Mouse (Mus musculus) frontal cortex, adult (tissue): ENCODE results near the gene H2al2a.

Experiments
- ATAC-seq: cut with Nextera tagmentation; 2 replicates; pipeline ENCODE4 v1.9.2; 2017; ENCODE audit warnings: mild to moderate bottlenecking, moderate library complexity, mixed read lengths; ENCODE audit not compliant: low TSS enrichment

Gene H2al2a

GRCm38 (mm10) chr2:17996858-17997257 is at the start of gene H2al2a:
TSS of gene H2al2a (minus strand) at chr2:17996958.
- no peak for ATAC-seq

- ATAC-seq = no peak
These were observed 49.4 kb upstream of the H2al2a start for GRCm38 (mm10) chr2:18046186-18046585.

DNA sequence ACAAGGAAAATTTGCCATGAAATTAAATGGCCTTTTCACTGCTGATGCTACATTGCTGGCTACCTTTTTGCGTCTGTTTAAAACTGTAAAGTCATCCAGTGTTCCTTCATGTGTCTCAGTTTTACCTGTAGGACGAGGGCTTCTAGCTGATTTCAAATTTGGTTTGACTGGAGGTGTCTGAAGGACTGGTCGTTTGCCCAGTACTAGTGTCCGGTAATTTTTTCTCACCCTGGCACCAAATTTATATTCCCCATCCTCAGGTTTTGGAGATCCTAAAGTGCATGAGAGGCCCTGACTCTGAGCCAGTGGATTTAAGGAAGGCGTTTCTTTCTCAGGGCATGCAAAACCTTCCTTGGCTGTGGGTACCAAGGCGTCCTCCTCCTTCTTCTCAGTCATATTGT is 49.0 kb upstream of the H2al2a start:
- ATAC-seq = no peak

- no peak for ATAC-seq
These were observed 48.5 kb upstream of the H2al2a start for GRCm38 (mm10) chr2:18045143-18045780.

- no peak for ATAC-seq
These were observed 44.6 kb upstream of the H2al2a start for GRCm38 (mm10) chr2:18041199-18041885.

GRCm38 (mm10) chr2:18040347-18041160 is 43.8 kb upstream of the H2al2a start:
- no peak for ATAC-seq

DNA sequence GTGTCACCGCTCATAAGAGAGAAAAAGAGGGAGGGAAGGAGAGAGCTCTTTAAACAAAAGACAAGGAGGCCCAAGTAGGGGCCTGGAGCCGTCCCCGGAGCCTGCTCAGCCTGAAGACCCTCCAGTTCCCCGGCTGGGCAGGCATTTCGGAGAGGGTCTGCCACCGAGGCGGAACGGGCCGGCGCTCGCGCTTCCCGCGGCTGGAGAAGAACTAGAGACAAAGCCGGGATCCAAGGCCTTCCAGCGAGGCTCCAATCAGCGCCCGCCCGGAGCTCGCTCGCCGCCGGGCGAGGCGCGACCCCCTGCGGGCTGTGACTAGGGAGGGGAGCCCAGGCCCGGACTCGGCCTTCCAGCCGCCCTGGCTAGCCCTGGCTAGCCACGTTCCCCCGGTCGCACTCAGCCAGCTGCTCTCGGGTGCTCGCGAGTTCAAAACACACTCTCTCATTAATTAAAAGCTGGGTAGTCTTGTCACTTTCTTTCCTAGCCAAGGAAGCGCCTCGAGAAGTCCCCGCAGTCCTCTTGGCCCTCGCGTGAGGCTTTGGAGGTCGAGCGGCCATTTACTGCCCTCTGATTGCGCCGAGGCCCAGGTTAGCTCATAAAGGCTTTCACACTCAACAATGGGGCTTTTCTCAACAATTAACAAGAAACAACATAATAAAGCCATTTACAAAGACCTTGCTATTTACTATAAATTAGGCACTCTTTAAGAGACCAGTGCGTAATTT is 43.0 kb upstream of the H2al2a start:
- ATAC-seq = no peak

DNA sequence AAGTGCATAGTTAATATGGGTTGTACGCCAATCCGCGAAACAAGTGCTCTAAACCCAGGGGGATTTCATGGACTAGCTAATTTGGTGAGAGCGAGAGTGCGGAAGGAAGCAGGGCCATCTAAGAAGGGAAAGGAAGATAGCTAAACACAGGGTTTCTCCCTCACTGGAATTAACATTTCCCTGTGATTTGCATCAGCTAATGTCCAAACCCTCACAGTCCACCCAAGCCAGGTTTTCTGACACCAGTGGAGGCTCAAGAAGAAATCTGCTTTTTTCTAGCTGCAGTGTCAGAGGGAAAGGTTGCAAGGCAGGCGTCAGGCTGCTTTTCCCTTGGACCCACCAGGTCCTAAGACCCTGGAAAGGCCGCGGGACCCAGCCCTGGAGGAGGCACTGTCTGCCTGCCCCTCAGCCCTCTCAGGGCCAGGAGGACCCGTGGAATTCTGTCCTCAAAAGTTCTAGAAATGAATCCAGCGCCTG is 42.2 kb upstream of the H2al2a start:
- no peak for ATAC-seq

DNA sequence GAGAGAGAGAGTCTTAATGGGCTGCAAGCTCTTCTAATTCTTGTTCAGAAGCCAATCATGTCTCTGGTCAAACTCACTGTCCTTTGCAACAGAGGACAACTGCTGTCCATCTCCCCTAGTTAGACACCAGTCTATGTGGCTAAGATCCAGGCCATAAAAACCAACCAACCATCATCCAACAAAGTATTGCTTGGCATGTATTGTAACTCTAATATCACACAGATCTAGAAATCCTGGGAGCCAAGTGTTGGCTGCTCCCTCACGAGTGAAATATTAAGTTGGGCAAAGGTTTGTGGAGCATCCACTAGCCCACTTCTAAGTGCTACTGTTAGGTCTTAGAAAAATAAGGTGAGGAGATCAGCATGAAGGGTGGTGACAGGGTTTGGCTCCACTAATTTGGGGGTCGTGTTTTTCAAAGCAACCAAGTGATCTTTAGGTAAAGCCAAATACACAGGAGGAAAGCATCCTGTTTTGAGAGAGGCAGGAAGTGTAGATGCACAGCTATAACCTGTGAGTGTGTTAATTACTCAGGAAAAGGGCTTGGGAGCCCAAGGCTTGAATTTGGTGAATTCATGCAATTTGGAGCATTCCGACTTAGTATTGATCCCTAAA is 41.5 kb upstream of the H2al2a start:
- no peak for ATAC-seq

GRCm38 (mm10) chr2:18037491-18037890 is 40.7 kb upstream of the H2al2a start, which contains the start of gene A930004D18Rik:
TSS of gene A930004D18Rik (minus strand) at chr2:18037737.
- ATAC-seq = no peak

- no peak for ATAC-seq
These were observed 37.9 kb upstream of the H2al2a start for GRCm38 (mm10) chr2:18034371-18035250.

- ATAC-seq = no peak
These were observed 36.7 kb upstream of the H2al2a start for GRCm38 (mm10) chr2:18033166-18034108.

- ATAC-seq = no peak
These were observed 35.8 kb upstream of the H2al2a start for GRCm38 (mm10) chr2:18032538-18032895.

- no peak for ATAC-seq
These were observed 35.2 kb upstream of the H2al2a start for GRCm38 (mm10) chr2:18031831-18032537.

- no peak for ATAC-seq
These were observed 34.6 kb upstream of the H2al2a start for GRCm38 (mm10) chr2:18031271-18031821.

DNA sequence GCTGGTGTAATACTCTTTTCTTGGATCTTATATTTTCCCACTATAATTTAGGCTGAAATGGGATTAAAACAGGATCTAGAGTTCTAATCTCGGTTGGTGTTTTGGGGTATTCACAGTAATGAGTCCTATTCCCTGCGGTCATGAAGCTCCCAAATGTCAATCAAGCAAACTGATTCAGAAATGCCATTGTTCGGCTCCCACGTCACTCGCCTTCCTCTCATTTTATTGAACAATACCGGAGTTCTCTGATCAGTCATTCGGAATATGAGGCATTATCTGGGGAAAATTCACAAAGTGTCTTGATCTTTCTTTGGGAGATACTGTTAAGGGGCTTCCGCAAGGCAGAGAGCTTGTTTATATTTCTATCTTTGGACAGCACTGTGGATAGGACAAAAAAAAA is 33.8 kb upstream of the H2al2a start:
- no peak for ATAC-seq

GRCm38 (mm10) chr2:18029656-18030055 is 32.9 kb upstream of the H2al2a start:
- no peak for ATAC-seq
